Mouse (Mus musculus): Measurements from ENCODE around the gene Haao.

Gene Haao

GRCm38 (mm10) chr17:83836048-83836447 lies 11.7 kb downstream of the Haao start:
- DNase-seq (ENCODE audit: low read depth, low spot score): no peak

- DNase-seq (ENCODE audit: low read depth, low spot score): no peak
Observed at GRCm38 (mm10) chr17:83834120-83834519, 13.6 kb downstream of the Haao start.

GRCm38 (mm10) chr17:83830616-83831292 lies 17.0 kb downstream of the Haao start:
- no peak for DNase-seq (ENCODE audit: low read depth, low spot score)

- DNase-seq (ENCODE audit: low read depth, low spot score): no peak
Observed at GRCm38 (mm10) chr17:83829356-83829755, 18.4 kb downstream of the Haao start.

- DNase-seq (ENCODE audit: low read depth, low spot score): no peak
Observed at GRCm38 (mm10) chr17:83823835-83824234, 23.9 kb downstream of the Haao start.

GRCm38 (mm10) chr17:83821876-83822275 lies 25.9 kb downstream of the Haao start:
- DNase-seq (ENCODE audit: low read depth, low spot score): no peak

DNA sequence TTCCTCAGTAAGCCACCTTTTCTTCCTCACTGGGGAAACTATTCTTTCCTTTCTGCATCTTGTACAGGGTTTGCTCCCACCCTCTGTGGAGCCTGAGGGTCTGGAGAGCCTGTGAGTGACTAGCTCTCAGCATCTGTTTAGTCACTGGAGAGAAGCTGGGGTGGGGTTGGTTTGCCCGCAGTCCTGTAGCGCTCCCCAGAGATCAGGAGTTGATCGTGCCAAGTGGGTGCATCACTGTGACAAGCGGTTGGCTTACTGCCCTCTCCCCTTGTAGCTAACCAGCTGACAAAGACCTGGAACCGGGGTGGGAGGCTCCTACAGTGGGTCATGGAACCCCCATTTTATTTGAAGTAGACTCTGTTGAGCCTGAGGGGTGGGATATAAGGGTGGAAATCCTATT lies 27.1 kb downstream of the Haao start:
- no peak for DNase-seq (ENCODE audit: low read depth, low spot score)

- DNase-seq (ENCODE audit: low read depth, low spot score): no peak
Observed at GRCm38 (mm10) chr17:83819503-83819902, 28.3 kb downstream of the Haao start.

DNA sequence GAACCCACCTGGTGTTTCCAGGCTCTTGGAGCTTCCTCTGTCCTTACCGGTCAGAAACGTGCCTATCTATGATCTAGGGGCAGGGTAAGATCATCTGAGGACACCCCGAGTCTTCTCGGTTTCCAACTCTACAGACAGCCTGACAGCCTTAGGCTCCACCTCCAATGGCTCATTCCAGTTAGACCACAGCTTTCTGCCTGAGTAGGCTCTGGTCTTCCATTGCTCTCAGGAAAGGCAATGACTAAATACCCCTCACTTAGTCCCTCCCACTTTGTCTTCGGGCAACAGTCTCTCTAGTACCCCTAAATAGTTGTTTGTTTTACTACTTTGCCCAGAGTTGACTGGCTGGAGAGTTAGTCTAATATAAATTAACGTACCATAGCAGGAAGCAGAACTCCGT lies 30.8 kb downstream of the Haao start:
- DNase-seq (ENCODE audit: low read depth, low spot score): no peak

DNA sequence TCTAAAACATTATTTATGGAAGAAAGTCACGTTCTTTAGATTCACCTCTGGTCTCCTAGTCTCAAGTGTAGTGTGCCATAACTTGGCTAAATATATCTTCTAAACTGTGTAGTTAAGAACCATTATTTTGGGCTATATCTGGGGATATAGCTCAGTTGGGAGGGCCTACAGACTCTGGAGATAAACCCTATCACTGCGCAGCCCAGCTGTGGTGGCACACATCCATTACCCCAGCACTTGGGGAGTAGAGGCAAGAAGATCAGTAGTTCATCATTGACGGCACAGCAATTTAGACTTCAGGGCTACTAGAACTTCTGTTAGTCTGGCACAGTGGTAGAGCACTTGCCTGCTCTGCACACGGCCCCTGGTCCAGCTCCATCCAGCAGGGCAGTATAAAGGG lies 34.7 kb downstream of the Haao start:
- DNase-seq (ENCODE audit: low read depth, low spot score): no peak

DNA sequence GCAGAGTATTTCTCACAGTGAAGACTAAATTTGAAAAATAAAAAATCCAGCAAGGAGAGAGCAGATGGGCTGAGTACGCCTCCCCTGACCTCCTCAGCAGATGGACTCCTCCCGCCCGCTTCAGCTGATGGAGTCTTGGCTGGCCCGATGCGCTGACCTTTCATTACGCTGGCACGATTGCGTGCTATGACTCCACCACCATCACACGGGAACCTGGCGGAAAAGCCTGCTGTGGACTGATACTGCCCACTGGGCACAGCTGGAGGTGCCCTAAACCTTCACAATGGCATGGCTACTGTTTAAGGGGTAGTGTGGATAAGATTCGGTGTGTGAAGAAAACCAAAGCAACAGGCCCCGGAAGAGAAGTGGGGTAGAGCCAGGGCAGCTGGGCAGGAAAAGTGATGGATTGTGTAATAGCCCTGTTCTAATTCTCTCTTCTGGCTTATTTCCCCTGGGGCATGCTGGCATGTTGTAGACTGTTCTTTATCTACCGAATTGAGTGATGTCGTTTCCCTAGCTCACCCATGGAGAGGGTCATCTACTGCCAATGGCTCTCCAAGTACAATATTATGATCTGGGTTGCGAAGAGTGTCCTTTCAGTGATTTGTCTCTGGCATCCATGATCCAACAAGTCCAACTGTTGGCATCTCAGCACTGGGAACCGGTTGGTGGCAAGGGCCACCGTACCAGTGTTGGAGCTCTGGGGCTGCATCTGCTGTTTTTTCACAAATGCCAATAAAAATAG lies 35.4 kb downstream of the Haao start:
- no peak for DNase-seq (ENCODE audit: low read depth, low spot score)

DNA sequence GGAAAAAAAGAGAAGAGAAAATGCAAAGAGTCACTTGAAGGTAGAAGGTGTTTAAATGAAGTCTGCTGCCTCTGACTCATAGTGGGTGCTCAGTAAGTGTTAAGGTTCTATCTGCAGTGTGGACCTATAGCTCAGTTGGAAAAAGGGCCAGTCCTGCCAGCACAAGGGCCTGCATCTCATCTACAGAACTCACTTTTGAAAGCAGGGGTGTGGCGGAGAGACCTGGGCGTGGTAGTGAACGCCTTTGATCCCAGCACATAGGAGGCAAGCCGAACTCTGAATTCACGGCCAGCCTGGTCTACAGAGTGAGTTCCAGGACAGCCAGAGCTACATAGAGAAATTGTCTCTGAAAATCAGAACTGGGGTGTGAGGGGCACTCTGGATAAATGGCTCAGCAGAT lies 37.5 kb downstream of the Haao start:
- DNase-seq (ENCODE audit: low read depth, low spot score): no peak

DNA sequence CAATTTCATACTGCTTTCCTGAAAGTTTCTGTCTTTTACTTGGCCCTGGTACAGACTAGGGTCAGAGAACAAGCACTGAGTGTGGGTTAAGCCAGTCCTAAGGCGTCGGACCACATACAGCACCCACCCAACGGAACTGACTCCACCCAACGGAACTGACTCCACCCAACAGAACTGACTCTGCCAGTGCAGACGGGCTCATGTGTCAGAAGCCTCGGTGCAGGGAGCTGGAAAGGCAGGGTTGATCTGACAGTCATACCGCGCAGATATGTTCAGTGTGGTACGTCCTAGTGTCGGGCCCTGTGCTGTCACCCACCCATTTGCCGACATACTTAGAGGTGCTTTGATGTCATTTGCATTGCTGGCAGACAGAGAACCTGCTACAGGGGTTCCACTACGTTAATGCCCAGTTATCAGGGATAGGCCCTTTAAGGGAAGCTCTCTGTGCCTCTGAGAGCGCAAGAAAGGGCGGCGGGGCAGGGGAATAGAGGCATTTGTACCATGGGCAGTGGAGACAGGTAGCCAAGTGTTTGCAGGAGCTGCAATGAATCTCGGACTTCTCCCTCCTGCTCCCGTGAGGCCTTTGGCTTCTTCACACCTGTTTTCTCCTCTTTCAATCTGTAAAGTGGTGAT lies 38.5 kb downstream of the Haao start:
- no peak for DNase-seq (ENCODE audit: low read depth, low spot score)

GRCm38 (mm10) chr17:83808476-83809098 lies 39.2 kb downstream of the Haao start:
- DNase-seq (ENCODE audit: low read depth, low spot score): no peak

DNA sequence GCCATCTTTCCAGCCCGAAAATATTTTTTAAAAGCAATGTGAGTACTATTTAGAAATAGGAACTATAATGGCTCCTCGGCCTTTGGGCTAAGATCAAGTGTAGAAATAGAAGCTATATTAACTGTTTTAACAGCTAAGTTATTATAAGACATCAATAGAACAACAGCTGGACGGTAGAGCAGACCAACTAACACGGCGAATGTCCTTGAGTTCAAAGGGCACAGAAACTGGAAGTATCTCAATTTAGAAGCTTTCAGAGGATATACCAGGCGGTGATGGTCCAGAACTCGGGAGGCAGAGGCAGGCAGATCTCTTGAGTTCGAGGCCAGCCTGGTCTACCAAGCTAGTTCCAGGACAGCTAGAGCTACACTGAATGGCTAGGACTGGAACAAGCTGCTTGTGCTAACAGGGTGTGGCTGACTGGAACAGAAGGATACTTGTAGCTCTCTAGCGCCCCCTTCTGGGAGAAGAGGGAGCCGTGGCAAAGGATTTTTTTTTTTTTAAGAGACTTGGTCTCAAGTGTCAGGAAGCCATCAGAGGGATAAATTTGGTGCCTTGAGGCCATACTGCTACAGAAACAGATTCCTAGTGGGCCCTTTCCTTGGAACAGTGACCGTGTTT lies 39.9 kb downstream of the Haao start:
- DNase-seq (ENCODE audit: low read depth, low spot score): no peak

DNA sequence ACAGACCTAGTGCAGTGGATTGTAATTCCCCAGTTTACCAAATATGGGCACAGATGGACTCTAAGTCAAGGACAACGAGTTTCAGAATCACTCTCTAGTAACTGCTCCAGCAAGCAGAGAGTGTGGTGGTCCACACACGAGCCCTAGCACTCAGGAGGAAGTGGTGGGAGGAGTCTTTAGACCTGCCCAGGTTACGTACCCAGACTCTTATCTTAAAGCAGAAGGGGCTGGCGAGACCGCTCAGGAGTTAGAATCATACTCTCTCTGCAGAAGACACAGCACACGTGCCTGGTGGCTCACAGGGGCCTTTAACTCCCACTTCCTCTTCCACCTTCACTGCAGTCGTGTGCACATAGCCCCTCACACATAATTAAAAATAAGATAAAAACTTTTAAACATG lies 40.4 kb downstream of the Haao start:
- no peak for DNase-seq (ENCODE audit: low read depth, low spot score)

- no peak for DNase-seq (ENCODE audit: low read depth, low spot score)
Observed at GRCm38 (mm10) chr17:83805078-83805477, 42.7 kb downstream of the Haao start.

DNA sequence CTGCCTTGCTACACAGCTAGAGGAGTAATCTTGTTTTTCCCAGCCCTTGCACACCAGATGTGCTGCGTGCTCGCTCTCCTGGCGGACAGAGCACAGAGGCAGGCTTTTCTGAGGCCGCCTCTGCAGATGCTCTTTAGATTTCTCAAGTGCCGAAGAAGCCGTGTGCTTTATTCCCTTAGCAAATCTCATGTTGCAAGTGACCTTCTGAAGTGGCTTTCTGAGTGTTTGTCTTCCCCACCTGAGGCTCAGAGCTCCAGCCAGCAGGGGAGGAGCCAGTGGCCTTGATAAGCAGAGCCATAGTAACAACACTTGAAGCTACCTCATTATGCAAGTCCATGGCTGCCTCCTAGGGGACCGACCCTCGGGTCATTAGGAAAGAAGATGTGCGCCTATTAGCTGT lies 43.8 kb downstream of the Haao start:
- no peak for DNase-seq (ENCODE audit: low read depth, low spot score)

GRCm38 (mm10) chr17:83799506-83800050 lies 48.2 kb downstream of the Haao start:
- DNase-seq (ENCODE audit: low read depth, low spot score): no peak

- DNase-seq (ENCODE audit: low read depth, low spot score): no peak
Observed at GRCm38 (mm10) chr17:83795121-83795520, 52.6 kb downstream of the Haao start.

DNA sequence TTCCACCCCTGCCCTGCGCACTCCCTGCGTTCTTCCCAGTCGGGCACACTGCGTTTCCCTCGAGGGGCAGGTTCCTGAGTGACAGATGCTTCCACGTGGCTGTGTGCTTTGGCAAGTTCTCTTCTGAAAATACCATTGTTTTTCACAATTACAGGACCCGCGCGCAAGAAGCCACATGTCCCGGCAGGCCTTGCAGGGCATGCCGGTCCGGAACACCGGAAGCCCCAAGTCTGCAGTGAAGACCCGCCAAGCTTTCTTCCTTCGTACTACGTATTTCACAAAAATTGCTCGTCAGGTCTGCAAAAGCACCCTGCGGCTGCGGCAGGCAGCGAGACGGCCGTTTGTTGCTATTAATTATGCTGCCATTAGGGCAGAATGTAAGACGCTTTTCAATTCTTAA lies 55.4 kb downstream of the Haao start:
- no peak for DNase-seq (ENCODE audit: low read depth, low spot score)

DNA sequence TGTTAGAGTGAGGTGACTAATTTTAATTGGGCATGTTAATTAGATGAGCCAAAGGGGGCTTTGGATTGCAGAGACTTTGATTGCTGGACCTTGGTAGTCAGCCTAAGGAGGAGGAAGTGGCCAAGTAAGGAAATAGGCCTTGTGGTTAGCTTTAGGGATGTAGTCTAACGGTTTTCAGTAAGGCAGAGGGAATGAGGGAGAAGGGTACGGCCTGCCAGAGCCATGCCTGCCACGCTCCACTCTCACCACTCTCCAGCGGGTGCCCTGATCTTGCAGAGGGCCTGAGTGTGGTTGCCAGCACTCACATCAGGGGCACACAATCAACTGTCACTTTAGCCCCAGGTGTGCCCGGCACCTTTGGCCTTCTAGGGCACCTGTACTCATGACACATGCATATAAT lies 57.6 kb downstream of the Haao start:
- DNase-seq (ENCODE audit: low read depth, low spot score): no peak

All from retina, adult 2 months (tissue).